Mouse (Mus musculus): ENCODE results near the gene Sirt5. TPM values are rescaled to one million over a fixed set of nuclear protein-coding genes. Genes with fewer than 3 reads are reported as not detected.

Gene Sirt5
- polyA plus RNA-seq (2016; fragmentation: Nextera tagmentation; extraction: Ambion mirVana), result 8.1 TPM in 2 replicates

- WGBS (ENCODE audit: insufficient replicate concordance), result 11% methylated on average over 42 of the region's 42 CpGs
- Histone ChIP-seq H3K27ac (peak within 1 kb of the TSS; percentile 30; the same call in 1 of the 2 replicates), H3K9ac (peak within 1 kb of the TSS; percentile 64), H3K9me3 (replicated peaks) (no peaks in the 10 kb centered on the region), H3K4me3 (peak within 1 kb of the TSS; percentile 63), H3K36me3 (no peaks in the 10 kb centered on the region), H3K4me2 (peak within 1 kb of the TSS; percentile 80), H3K27me3 (replicated peaks) (no peaks in the 10 kb centered on the region), H3K4me1 (peaks cover 19% of the 10 kb centered on the region)
- ATAC-seq, result peak; percentile 86
Observed at GRCm38 (mm10) chr13:43364985-43365824, at the start of gene Sirt5. Sirt5 (plus strand) TSS chr13:43365496.

GRCm38 (mm10) chr13:43317411-43317810 lies 47.9 kb upstream of the Sirt5 start:
- H3K36me3 ChIP-seq, result no peaks in the 10 kb centered on the region
- no peak overlapping the region for H3K4me2 ChIP-seq
- no peak overlapping the region for H3K4me3 ChIP-seq
- H3K9ac ChIP-seq, result no peak overlapping the region
- no peaks in the 10 kb centered on the region for H3K9me3 ChIP-seq (replicated peaks)
- H3K27ac ChIP-seq, result no peak overlapping the region
- H3K4me1 ChIP-seq, result no peaks in the 10 kb centered on the region
- no peak for ATAC-seq
- H3K27me3 ChIP-seq (replicated peaks), result no peaks in the 10 kb centered on the region
- 63% methylated on average over 5 of the region's 5 CpGs for WGBS (ENCODE audit: insufficient replicate concordance)

- Histone ChIP-seq H3K27ac (no peak overlapping the region), H3K27me3 (replicated peaks) (no peaks in the 10 kb centered on the region), H3K9me3 (replicated peaks) (no peaks in the 10 kb centered on the region), H3K4me2 (no peak overlapping the region), H3K4me3 (no peak overlapping the region), H3K36me3 (no peaks in the 10 kb centered on the region), H3K4me1 (no peaks in the 10 kb centered on the region), H3K9ac (no peak overlapping the region)
- 20% methylated on average over 3 of the region's 3 CpGs for WGBS (ENCODE audit: insufficient replicate concordance)
- no peak for ATAC-seq
Observed at GRCm38 (mm10) chr13:43319396-43319795, 45.9 kb upstream of the Sirt5 start.

GRCm38 (mm10) chr13:43321492-43321891 lies 43.8 kb upstream of the Sirt5 start:
- Histone ChIP-seq H3K27me3 (replicated peaks) (no peaks in the 10 kb centered on the region), H3K4me2 (no peak overlapping the region), H3K27ac (no peak overlapping the region), H3K4me3 (no peak overlapping the region), H3K9ac (no peak overlapping the region), H3K36me3 (no peaks in the 10 kb centered on the region), H3K9me3 (replicated peaks) (no peaks in the 10 kb centered on the region), H3K4me1 (no peaks in the 10 kb centered on the region)
- ATAC-seq, result no peak
- 53% methylated on average over 2 of the region's 2 CpGs for WGBS (ENCODE audit: insufficient replicate concordance)

- 31% methylated on average over 1 of the region's 1 CpGs for WGBS (ENCODE audit: insufficient replicate concordance)
- Histone ChIP-seq H3K9ac (no peak overlapping the region), H3K9me3 (replicated peaks) (no peaks in the 10 kb centered on the region), H3K4me2 (no peak overlapping the region), H3K36me3 (no peaks in the 10 kb centered on the region), H3K4me3 (no peak overlapping the region), H3K27ac (no peak overlapping the region), H3K4me1 (no peaks in the 10 kb centered on the region), H3K27me3 (replicated peaks) (no peaks in the 10 kb centered on the region)
- no peak for ATAC-seq
Observed at GRCm38 (mm10) chr13:43325427-43325826, 39.9 kb upstream of the Sirt5 start.

GRCm38 (mm10) chr13:43331721-43332444 lies 33.4 kb upstream of the Sirt5 start:
- WGBS (ENCODE audit: insufficient replicate concordance), result 40% methylated on average over 11 of the region's 11 CpGs
- no peak for ATAC-seq
- Histone ChIP-seq H3K4me3 (no peak overlapping the region), H3K9me3 (replicated peaks) (no peaks in the 10 kb centered on the region), H3K4me2 (no peak overlapping the region), H3K36me3 (no peaks in the 10 kb centered on the region), H3K27ac (no peak overlapping the region), H3K4me1 (no peaks in the 10 kb centered on the region), H3K9ac (no peak overlapping the region), H3K27me3 (replicated peaks) (no peaks in the 10 kb centered on the region)

GRCm38 (mm10) chr13:43332591-43332990 lies 32.7 kb upstream of the Sirt5 start:
- Histone ChIP-seq H3K27ac (no peak overlapping the region), H3K9ac (no peak overlapping the region), H3K4me3 (no peak overlapping the region), H3K36me3 (no peaks in the 10 kb centered on the region), H3K27me3 (replicated peaks) (no peaks in the 10 kb centered on the region), H3K4me2 (no peak overlapping the region), H3K9me3 (replicated peaks) (no peaks in the 10 kb centered on the region), H3K4me1 (no peaks in the 10 kb centered on the region)
- 34% methylated on average over 7 of the region's 7 CpGs for WGBS (ENCODE audit: insufficient replicate concordance)
- ATAC-seq, result no peak

GRCm38 (mm10) chr13:43336425-43337221 lies 28.7 kb upstream of the Sirt5 start:
- H3K27ac ChIP-seq, result no peak overlapping the region
- H3K36me3 ChIP-seq, result no peaks in the 10 kb centered on the region
- H3K9ac ChIP-seq, result no peak overlapping the region
- H3K9me3 ChIP-seq (replicated peaks), result no peaks in the 10 kb centered on the region
- 57% methylated on average over 12 of the region's 12 CpGs for WGBS (ENCODE audit: insufficient replicate concordance)
- H3K4me3 ChIP-seq, result no peak overlapping the region
- H3K4me2 ChIP-seq, result no peak overlapping the region
- H3K4me1 ChIP-seq, result no peaks in the 10 kb centered on the region
- H3K27me3 ChIP-seq (replicated peaks), result no peaks in the 10 kb centered on the region
- ATAC-seq, result no peak

GRCm38 (mm10) chr13:43338001-43338400 lies 27.3 kb upstream of the Sirt5 start:
- Histone ChIP-seq H3K4me1 (no peaks in the 10 kb centered on the region), H3K27ac (no peak overlapping the region), H3K9ac (no peak overlapping the region), H3K36me3 (no peaks in the 10 kb centered on the region), H3K4me3 (no peak overlapping the region), H3K9me3 (replicated peaks) (no peaks in the 10 kb centered on the region), H3K27me3 (replicated peaks) (no peaks in the 10 kb centered on the region), H3K4me2 (no peak overlapping the region)
- no peak for ATAC-seq
- WGBS (ENCODE audit: insufficient replicate concordance), result 62% methylated on average over 8 of the region's 8 CpGs

- Histone ChIP-seq H3K27me3 (replicated peaks) (no peaks in the 10 kb centered on the region), H3K4me2 (no peak overlapping the region), H3K4me3 (no peak overlapping the region), H3K9me3 (replicated peaks) (no peaks in the 10 kb centered on the region), H3K36me3 (no peaks in the 10 kb centered on the region), H3K9ac (no peak overlapping the region), H3K4me1 (no peaks in the 10 kb centered on the region), H3K27ac (no peak overlapping the region)
- no peak for ATAC-seq
- WGBS (ENCODE audit: insufficient replicate concordance), result 77% methylated on average over 4 of the region's 4 CpGs
Observed at GRCm38 (mm10) chr13:43338632-43339031, 26.7 kb upstream of the Sirt5 start.

GRCm38 (mm10) chr13:43346825-43347224 lies 18.5 kb upstream of the Sirt5 start:
- Histone ChIP-seq H3K4me1 (0 out of 2 replicates have a peak, but pooled peaks cover 3% of the 10 kb centered on the region), H3K27me3 (replicated peaks) (no peaks in the 10 kb centered on the region), H3K4me2 (no peak overlapping the region), H3K9me3 (replicated peaks) (no peaks in the 10 kb centered on the region), H3K36me3 (no peaks in the 10 kb centered on the region), H3K27ac (no peak overlapping the region), H3K9ac (no peak overlapping the region), H3K4me3 (no peak overlapping the region)
- ATAC-seq, result no peak

GRCm38 (mm10) chr13:43349376-43349775 lies 15.9 kb upstream of the Sirt5 start:
- Histone ChIP-seq H3K4me1 (0 out of 2 replicates have a peak, but pooled peaks cover 3% of the 10 kb centered on the region), H3K9me3 (replicated peaks) (no peaks in the 10 kb centered on the region), H3K27me3 (replicated peaks) (no peaks in the 10 kb centered on the region), H3K9ac (no peak overlapping the region), H3K27ac (no peak overlapping the region), H3K4me3 (no peak overlapping the region), H3K36me3 (no peaks in the 10 kb centered on the region), H3K4me2 (no peak overlapping the region)
- 69% methylated on average over 8 of the region's 8 CpGs for WGBS (ENCODE audit: insufficient replicate concordance)
- no peak for ATAC-seq
